Mouse (Mus musculus): ENCODE results near the gene Phf14.

DNA sequence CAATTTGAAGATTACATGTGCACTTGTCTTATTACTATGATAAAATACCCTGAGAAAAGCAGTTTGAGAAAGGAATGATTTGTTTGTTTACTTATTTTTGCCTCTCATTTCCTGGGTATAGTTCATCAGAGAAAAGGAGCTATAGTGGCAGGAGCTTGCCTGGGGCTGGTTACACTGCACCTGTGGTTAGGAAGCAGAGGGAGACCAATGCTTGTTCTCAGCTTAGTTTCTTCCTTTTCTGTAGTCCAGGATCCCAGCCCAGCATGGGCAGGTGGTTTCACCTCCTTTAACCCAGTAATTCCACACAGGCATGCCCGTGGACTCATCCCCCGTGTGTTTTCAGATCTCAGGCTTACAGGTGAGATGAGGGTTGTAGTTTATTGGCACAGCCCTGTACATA lies 107.1 kb downstream of the Phf14 start:
- TF ChIP-seq POLR2A (IDR thresholded peaks at IDR 0.05; ENCODE audit: low read depth, low read length) (no peak), CTCF (IDR thresholded peaks at IDR 0.05; ENCODE audit: extremely low read depth, insufficient read length, insufficient replicate concordance, low read depth, low read length) (no peak)

Measured in small intestine, adult 2 months (tissue).